Mouse (Mus musculus) C2C12 (cell line): ENCODE measurements around the gene Nup107.

Experiments
- CEBPB ChIP-seq: IDR thresholded peaks from one replicate; pipeline ENCODE4 v1.6.1; 2011; ENCODE audit warnings: low read depth, mild to moderate bottlenecking, control low read depth, moderate library complexity
- CTCF ChIP-seq: IDR thresholded peaks from one replicate; pipeline ENCODE4 v1.5.1; 2011; ENCODE audit not compliant: control insufficient read depth, insufficient read depth, insufficient read length
- FOSL1 ChIP-seq: IDR thresholded peaks from one replicate; pipeline ENCODE4 v1.8.0; 2011; ENCODE audit warnings: mild to moderate bottlenecking, low read length; ENCODE audit not compliant: poor library complexity, insufficient read depth, severe bottlenecking
- MAX ChIP-seq: IDR thresholded peaks from one replicate; pipeline ENCODE4 v1.6.1; 2011; ENCODE audit warnings: mild to moderate bottlenecking, control low read depth
- MYOD1 ChIP-seq: IDR thresholded peaks from one replicate; pipeline ENCODE4 v1.6.1; 2011; ENCODE audit warnings: low read depth; ENCODE audit not compliant: control insufficient read depth, insufficient read length
- MYOG ChIP-seq: IDR thresholded peaks from one replicate; pipeline ENCODE4 v1.6.1; 2011; ENCODE audit not compliant: control insufficient read depth, insufficient read length; ENCODE audit errors: extremely low read depth
- USF1 ChIP-seq: IDR thresholded peaks from one replicate; pipeline ENCODE4 v1.6.1; 2011; ENCODE audit warnings: low read depth, mild to moderate bottlenecking, control low read depth, moderate library complexity

DNA sequence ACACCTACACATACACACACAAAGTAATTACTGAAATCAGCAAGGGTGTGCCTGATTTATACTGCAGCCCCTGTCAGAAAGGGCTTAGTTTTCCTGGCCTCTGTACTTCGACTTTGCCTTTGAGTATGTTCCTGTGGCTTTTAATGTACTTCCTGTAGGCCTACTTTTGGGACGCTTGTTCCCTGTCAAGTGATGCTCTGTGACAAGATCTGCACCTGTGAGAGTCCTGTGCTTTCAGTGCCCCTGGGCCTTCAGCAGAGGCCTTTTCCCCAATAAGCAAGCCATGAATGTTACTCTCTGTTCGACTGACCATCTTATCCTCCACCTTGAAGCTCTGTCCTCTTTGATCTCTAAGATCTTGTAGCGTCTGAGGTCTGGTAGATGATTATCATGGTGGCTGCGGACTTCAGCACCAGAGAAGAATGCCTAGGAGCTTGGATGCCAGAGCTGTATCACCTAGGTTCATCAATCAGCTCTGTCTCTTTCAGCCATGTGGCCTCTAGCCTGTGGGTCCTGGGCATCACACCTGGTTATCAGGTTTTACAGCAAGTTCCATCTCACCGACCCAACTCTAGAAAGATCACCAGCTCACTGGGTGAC lies 6.0 kb upstream of the Nup107 start:
- TF ChIP-seq CEBPB (no peak), USF1 (no peak), MYOG (no peak), CTCF (no peak), MAX (no peak), MYOD1 (no peak), FOSL1 (no peak)
